11 mouse cellular contexts compared by ENCODE assay signal in genomic region chr2:168166750-168167460, GRCm38 (mm10). TPM values are rescaled to one million over a fixed set of nuclear protein-coding genes. Genes with fewer than 3 reads are reported as not detected.
DNase-seq lines count a peak whose midpoint lies in the region; ATAC-seq and TF ChIP-seq lines count a peak whose summit lies in the region.
"Had no signal": no experiment of that assay in that cellular context is flagged by ENCODE, and none has a peak within 500 bp of the region (broad histone marks: within the 10 kb centered on the region; RNA-seq: fewer than 3 reads in every experiment).

No protein-coding gene starts in this region.

- 33% methylated on average over 21 of the region's 21 CpGs for WGBS in intestine, embryonic 14.5 days
- 42% methylated on average over 21 of the region's 21 CpGs for WGBS in intestine, postnatal 0 days
- 46% methylated on average over 21 of the region's 21 CpGs for WGBS in embryonic facial prominence, embryonic 13.5 days
- 41% methylated on average over 21 of the region's 21 CpGs for WGBS in limb, embryonic 11.5 days
- WGBS in stomach, embryonic 16.5 days, result 39% methylated on average over 21 of the region's 21 CpGs
- WGBS in midbrain, embryonic 13.5 days, result 51% methylated on average over 21 of the region's 21 CpGs

- no peak overlapping the region for H3K27ac ChIP-seq in intestine, embryonic 14.5 days (ENCODE audit: low read depth)
- no peak overlapping the region for H3K27ac ChIP-seq in intestine, postnatal 0 days (ENCODE audit: low read depth, low read length)
- peak overlapping the region; percentile 11; the same call in 1 of the 2 replicates for H3K27ac ChIP-seq in embryonic facial prominence, embryonic 13.5 days
- 0 out of 2 replicates have a peak overlapping the region, but pooled peaks have one; percentile 94 for H3K27ac ChIP-seq in limb, embryonic 11.5 days (replicated peaks; ENCODE audit: low read depth, low read length)
- H3K27ac ChIP-seq in stomach, embryonic 16.5 days (ENCODE audit: low read length), result no peak overlapping the region; the same call in 1 of the 2 replicates
- H3K27ac ChIP-seq in midbrain, embryonic 13.5 days, result no peak overlapping the region
- H3K27ac ChIP-seq: forebrain, embryonic 13.5 days had no signal

- no peak overlapping the region for H3K4me3 ChIP-seq in intestine, embryonic 14.5 days (ENCODE audit: low read depth, low read length)
- H3K4me3 ChIP-seq in intestine, postnatal 0 days (ENCODE audit: low read depth, low read length), result no peak overlapping the region
- H3K4me3 ChIP-seq in embryonic facial prominence, embryonic 13.5 days, result no peak overlapping the region
- no peak overlapping the region for H3K4me3 ChIP-seq in limb, embryonic 11.5 days (ENCODE audit: low read depth, low read length)
- H3K4me3 ChIP-seq in stomach, embryonic 16.5 days (replicated peaks; ENCODE audit: low read length), result no peak overlapping the region
- H3K4me3 ChIP-seq in midbrain, embryonic 13.5 days (replicated peaks), result no peak overlapping the region
- H3K4me3 ChIP-seq: forebrain, embryonic 13.5 days had no signal

- H3K4me2 ChIP-seq in intestine, embryonic 14.5 days (ENCODE audit: low read length), result peak overlapping the region; percentile 26
- no peak overlapping the region for H3K4me2 ChIP-seq in intestine, postnatal 0 days (replicated peaks; ENCODE audit: low read depth)
- no peak overlapping the region for H3K4me2 ChIP-seq in embryonic facial prominence, embryonic 13.5 days
- H3K4me2 ChIP-seq in limb, embryonic 11.5 days (ENCODE audit: low read depth, severe bottlenecking), result no peak overlapping the region
- H3K4me2 ChIP-seq in stomach, embryonic 16.5 days (ENCODE audit: low read depth, low read length), result peak overlapping the region; percentile 12; the same call in 1 of the 2 replicates
- no peak overlapping the region for H3K4me2 ChIP-seq in midbrain, embryonic 13.5 days (replicated peaks)
- H3K4me2 ChIP-seq: forebrain, embryonic 13.5 days had no signal

- H3K9ac ChIP-seq in intestine, embryonic 14.5 days (ENCODE audit: low read length), result 0 out of 2 replicates have a peak overlapping the region, but pooled peaks have one; percentile 10
- no peak overlapping the region for H3K9ac ChIP-seq in intestine, postnatal 0 days (ENCODE audit: low read depth, low read length)
- 0 out of 2 replicates have a peak overlapping the region, but pooled peaks have one; percentile 32 for H3K9ac ChIP-seq in embryonic facial prominence, embryonic 13.5 days
- no peak overlapping the region for H3K9ac ChIP-seq in limb, embryonic 11.5 days (ENCODE audit: low read length)
- H3K9ac ChIP-seq in stomach, embryonic 16.5 days (ENCODE audit: low read length), result peak overlapping the region; percentile 48
- no peak overlapping the region for H3K9ac ChIP-seq in midbrain, embryonic 13.5 days (replicated peaks)
- H3K9ac ChIP-seq: forebrain, embryonic 13.5 days had no signal

- no peaks in the 10 kb centered on the region for H3K27me3 ChIP-seq in intestine, embryonic 14.5 days (replicated peaks; ENCODE audit: control insufficient read depth, insufficient read depth, low read length)
- no peaks in the 10 kb centered on the region for H3K27me3 ChIP-seq in intestine, postnatal 0 days (replicated peaks; ENCODE audit: control insufficient read depth, insufficient read depth, low read length)
- no peaks in the 10 kb centered on the region for H3K27me3 ChIP-seq in embryonic facial prominence, embryonic 13.5 days
- no peaks in the 10 kb centered on the region for H3K27me3 ChIP-seq in limb, embryonic 11.5 days (ENCODE audit: control insufficient read depth, insufficient read depth, low read length)
- no peaks in the 10 kb centered on the region for H3K27me3 ChIP-seq in stomach, embryonic 16.5 days (ENCODE audit: control insufficient read depth, insufficient read depth, low read length)
- no peaks in the 10 kb centered on the region for H3K27me3 ChIP-seq in midbrain, embryonic 13.5 days
- H3K27me3 ChIP-seq: forebrain, embryonic 13.5 days had no signal

- ATAC-seq in intestine, embryonic 14.5 days (replicated peaks; ENCODE audit: low FRiP score, low TSS enrichment, low read depth), result 0 out of 2 replicates have a peak, but pooled peaks have one; percentile 29
- ATAC-seq in intestine, postnatal 0 days, result no peak
- ATAC-seq in embryonic facial prominence, embryonic 13.5 days (ENCODE audit: insufficient number of reproducible peaks, insufficient read depth, low FRiP score, low TSS enrichment, low read depth), result no peak
- ATAC-seq in limb, embryonic 11.5 days (ENCODE audit: insufficient number of reproducible peaks, low FRiP score, low TSS enrichment, low read depth), result no peak
- no peak for ATAC-seq in stomach, embryonic 16.5 days (ENCODE audit: insufficient read depth, low FRiP score)
- no peak for ATAC-seq in midbrain, embryonic 13.5 days
- ATAC-seq: forebrain, embryonic 13.5 days had no signal

- no peaks in the 10 kb centered on the region for H3K36me3 ChIP-seq in intestine, embryonic 14.5 days (ENCODE audit: control insufficient read depth, insufficient read depth, low read length)
- H3K36me3 ChIP-seq in intestine, postnatal 0 days (ENCODE audit: control insufficient read depth, insufficient read depth), result no peaks in the 10 kb centered on the region
- H3K36me3 ChIP-seq in embryonic facial prominence, embryonic 13.5 days, result no peaks in the 10 kb centered on the region
- no peaks in the 10 kb centered on the region for H3K36me3 ChIP-seq in limb, embryonic 11.5 days (ENCODE audit: control insufficient read depth, insufficient read depth, low read length)
- H3K36me3 ChIP-seq in stomach, embryonic 16.5 days (ENCODE audit: control insufficient read depth, insufficient read depth, low read length), result no peaks in the 10 kb centered on the region
- no peaks in the 10 kb centered on the region for H3K36me3 ChIP-seq in midbrain, embryonic 13.5 days
- H3K36me3 ChIP-seq: G1E had no signal

- H3K9me3 ChIP-seq in intestine, embryonic 14.5 days (ENCODE audit: control insufficient read depth, low read length), result no peaks in the 10 kb centered on the region
- no peaks in the 10 kb centered on the region for H3K9me3 ChIP-seq in intestine, postnatal 0 days (ENCODE audit: control insufficient read depth)
- H3K9me3 ChIP-seq in embryonic facial prominence, embryonic 13.5 days, result no peaks in the 10 kb centered on the region
- no peaks in the 10 kb centered on the region for H3K9me3 ChIP-seq in limb, embryonic 11.5 days (ENCODE audit: control insufficient read depth, low read length)
- H3K9me3 ChIP-seq in stomach, embryonic 16.5 days (replicated peaks; ENCODE audit: control insufficient read depth, low read length), result no peaks in the 10 kb centered on the region
- no peaks in the 10 kb centered on the region for H3K9me3 ChIP-seq in midbrain, embryonic 13.5 days
- H3K9me3 ChIP-seq: forebrain, embryonic 13.5 days; G1E had no signal

- no peak for DNase-seq in intestine, embryonic 14.5 days (ENCODE audit: low spot score)
- DNase-seq in limb, embryonic 11.5 days (ENCODE audit: low spot score), result no peak
- DNase-seq in left cerebral cortex, adult 9 months (ENCODE audit: low spot score in 2 of 2), result no peak
- no peak for DNase-seq in gastrocnemius, adult 8-10 months (ENCODE audit: low spot score in 2 of 2)
- DNase-seq: layer of hippocampus, postnatal 36 days had no signal

- peaks cover 38% of the 10 kb centered on the region for H3K4me1 ChIP-seq in intestine, embryonic 14.5 days (replicated peaks; ENCODE audit: control insufficient read depth, insufficient read depth, low read length)
- H3K4me1 ChIP-seq in intestine, postnatal 0 days (replicated peaks; ENCODE audit: control insufficient read depth, insufficient read depth, low read length), result no peaks in the 10 kb centered on the region; the same call in none of the 2 replicates
- peaks cover 51% of the 10 kb centered on the region for H3K4me1 ChIP-seq in embryonic facial prominence, embryonic 13.5 days
- peaks cover 42% of the 10 kb centered on the region for H3K4me1 ChIP-seq in limb, embryonic 11.5 days (ENCODE audit: control insufficient read depth, insufficient read depth, low read length)
- peaks cover 36% of the 10 kb centered on the region for H3K4me1 ChIP-seq in stomach, embryonic 16.5 days (ENCODE audit: control insufficient read depth, insufficient read depth, low read length)
- H3K4me1 ChIP-seq in midbrain, embryonic 13.5 days (replicated peaks), result peaks cover 23% of the 10 kb centered on the region

- no peak for TF ChIP-seq CTCF in intestine, postnatal 0 days (IDR thresholded peaks at IDR 0.05; ENCODE audit: low read depth)

RNA-seq across cellular contexts. Expression of gene Adnp, which starts 40.0 kb away (rescaled TPM):
- 3.1 and 3.2 TPM in 2 replicates for polyA plus RNA-seq in intestine, embryonic 14.5 days (2014; fragmentation: Nextera tagmentation; extraction: Ambion mirVana)
- polyA plus RNA-seq in intestine, postnatal 0 days (2015; fragmentation: Nextera tagmentation; extraction: Ambion mirVana), result 5.4 and 6.5 TPM in 2 replicates
- 3.1 and 3.9 TPM in 2 replicates for polyA plus RNA-seq in embryonic facial prominence, embryonic 13.5 days (2015; fragmentation: Nextera tagmentation; extraction: Ambion mirVana)
- polyA plus RNA-seq in limb, embryonic 11.5 days (2014; fragmentation: Nextera tagmentation; extraction: Ambion mirVana), result 12.2 and 19.8 TPM in 2 replicates
- 1.0 and 1.4 TPM in 2 replicates for polyA plus RNA-seq in stomach, embryonic 16.5 days (2015; fragmentation: Nextera tagmentation; extraction: Ambion mirVana)
- 10 to 100 TPM in 3 of 4 experiments, 1 to 10 TPM in 1; 7.4 to 16.6 (median 13.8) TPM for total RNA-seq in gastrocnemius, adult 8-10 months (2022)
- 2.5 and 5.1 TPM in 2 replicates for polyA plus RNA-seq in midbrain, embryonic 13.5 days (2015; fragmentation: Nextera tagmentation; extraction: Ambion mirVana)

Comparison
In these comparisons a context has a peak if more than half of its experiments do, and no peak if none do; other contexts are left out.
1. H3K4me2 ChIP-seq: peak in intestine, embryonic 14.5 days (single experiment) and stomach, embryonic 16.5 days (single experiment); none in intestine, postnatal 0 days (single experiment), embryonic facial prominence, embryonic 13.5 days (single experiment), limb, embryonic 11.5 days (single experiment) and midbrain, embryonic 13.5 days (single experiment).
2. H3K9ac ChIP-seq: peak in intestine, embryonic 14.5 days (single experiment), embryonic facial prominence, embryonic 13.5 days (single experiment) and stomach, embryonic 16.5 days (single experiment); none in intestine, postnatal 0 days (single experiment), limb, embryonic 11.5 days (single experiment) and midbrain, embryonic 13.5 days (single experiment).
3. H3K27ac ChIP-seq: peak in embryonic facial prominence, embryonic 13.5 days (single experiment) and limb, embryonic 11.5 days (single experiment); none in intestine, embryonic 14.5 days (single experiment), intestine, postnatal 0 days (single experiment), stomach, embryonic 16.5 days (single experiment) and midbrain, embryonic 13.5 days (single experiment).